Mouse (Mus musculus) cortical plate, adult 2 months (tissue): Measurements from ENCODE around the gene Rpp25l. TPM values are rescaled to one million over a fixed set of nuclear protein-coding genes. Genes with fewer than 3 reads are reported as not detected.
"Not testable (repeated sequence)": the region's sequence is repeated elsewhere in the genome, so short reads cannot be mapped to it uniquely, and the experiment has no call there.

Experiments used
- H3K27ac ChIP-seq: fragments of 200-500 bp; 2 replicates; pipeline ENCODE4 v1.5.1; 2012; ENCODE audit warnings: low read length, control low read depth, inconsistent platforms; ENCODE audit not compliant: insufficient read depth
- H3K4me1 ChIP-seq: fragments of 200-500 bp; 2 replicates; pipeline ENCODE4 v1.6.1; 2011; ENCODE audit warnings: low read length; ENCODE audit not compliant: control insufficient read depth, insufficient read depth
- H3K4me3 ChIP-seq: fragments of 200-500 bp; 2 replicates; pipeline ENCODE4 v1.5.1; 2011; ENCODE audit warnings: mild to moderate bottlenecking, low read length, control low read depth; ENCODE audit not compliant: insufficient read depth
- CTCF ChIP-seq: fragments of 200-500 bp; IDR thresholded peaks from 2 replicates; pipeline ENCODE4 v1.5.1; 2011; ENCODE audit warnings: mild to moderate bottlenecking, control low read depth, low read length; ENCODE audit not compliant: insufficient read depth; ENCODE audit errors: extremely low read depth
- POLR2A ChIP-seq: fragments of 200-500 bp; IDR thresholded peaks from 2 replicates; pipeline ENCODE4 v1.6.1; 2011; ENCODE audit warnings: mild to moderate bottlenecking, low read length, control low read depth; ENCODE audit not compliant: insufficient read depth; ENCODE audit errors: extremely low read depth
- polyA plus RNA-seq: library from polyadenylated mRNA; depleted of rRNA; stranded (reverse); fragments of >200 nt; gene quantifications from 2 replicates; pipeline ENCODE4 v1.2.3, GENCODE M21; 2012

Gene Rpp25l
- polyA plus RNA-seq, 1 experiment: 37.4 TPM

- Histone ChIP-seq H3K4me1 (peaks cover 4% of the 10 kb centered on the region; the same call in 1 of the 2 replicates), H3K27ac (no peak overlapping the region), H3K4me3 (peak overlapping the region; percentile 85; the same call in 1 of the 2 replicates)
- peak; percentile 83 for TF ChIP-seq CTCF
- peak; percentile 22; the same call in 1 of the 2 replicates for TF ChIP-seq POLR2A
Measured at GRCm38 (mm10) chr4:41714276-41714675, 942 bp upstream of the Rpp25l start.

- H3K4me1 ChIP-seq: peaks cover 4% of the 10 kb centered on the region; the same call in 1 of the 2 replicates
- TF ChIP-seq CTCF (no peak), POLR2A (no peak)
Measured at GRCm38 (mm10) chr4:41712421-41713196, 725 bp downstream of the Rpp25l start.

GRCm38 (mm10) chr4:41711705-41712375, 1.5 kb downstream of the Rpp25l start:
- no peak for TF ChIP-seq POLR2A
- TF ChIP-seq CTCF: no peak
- H3K4me1 ChIP-seq: peaks cover 6% of the 10 kb centered on the region; the same call in 1 of the 2 replicates
- no peak overlapping the region for H3K27ac ChIP-seq
- H3K4me3 ChIP-seq: peak overlapping the region; percentile 85; the same call in 1 of the 2 replicates

More at GRCm38 (mm10) chr4:41712421-41713196, 725 bp downstream of the Rpp25l start:
- H3K27ac ChIP-seq: no peak overlapping the region; the same call in 1 of the 2 replicates
- H3K4me3 ChIP-seq: peak overlapping the region; percentile 85

- Histone ChIP-seq H3K4me1 (peaks cover 7% of the 10 kb centered on the region; the same call in 1 of the 2 replicates), H3K4me3 (no peak overlapping the region), H3K27ac (no peak overlapping the region)
- no peak for TF ChIP-seq CTCF
- TF ChIP-seq POLR2A: no peak
Measured at GRCm38 (mm10) chr4:41710229-41710628, 3.1 kb downstream of the Rpp25l start.

GRCm38 (mm10) chr4:41708192-41708745, 5.1 kb downstream of the Rpp25l start:
- Histone ChIP-seq H3K27ac (no peak overlapping the region), H3K4me1 (peaks cover 7% of the 10 kb centered on the region; the same call in 1 of the 2 replicates)
- TF ChIP-seq CTCF (peak; percentile 15; the same call in 1 of the 2 replicates), POLR2A (no peak)

GRCm38 (mm10) chr4:41707011-41707535, 6.3 kb downstream of the Rpp25l start:
- Histone ChIP-seq H3K4me3 (no peak overlapping the region), H3K27ac (no peak overlapping the region), H3K4me1 (peaks cover 5% of the 10 kb centered on the region; the same call in 1 of the 2 replicates)
- no peak for TF ChIP-seq POLR2A
- TF ChIP-seq CTCF: peak; percentile 67

More at GRCm38 (mm10) chr4:41708192-41708745, 5.1 kb downstream of the Rpp25l start:
- H3K4me3 ChIP-seq: no peak overlapping the region

- H3K27ac ChIP-seq: no peak overlapping the region
- TF ChIP-seq POLR2A: no peak
- TF ChIP-seq CTCF: no peak
- 0 out of 2 replicates have a peak, but pooled peaks cover 3% of the 10 kb centered on the region for H3K4me1 ChIP-seq
- no peak overlapping the region for H3K4me3 ChIP-seq
Measured at GRCm38 (mm10) chr4:41705922-41706754, 7.2 kb downstream of the Rpp25l start.

GRCm38 (mm10) chr4:41704651-41705050, 8.7 kb downstream of the Rpp25l start:
- H3K4me1 ChIP-seq: 0 out of 2 replicates have a peak, but pooled peaks cover 3% of the 10 kb centered on the region
- H3K4me3 ChIP-seq: no peak overlapping the region
- TF ChIP-seq CTCF (no peak), POLR2A (no peak)
- H3K27ac ChIP-seq: no peak overlapping the region

GRCm38 (mm10) chr4:41702226-41702625, 11.1 kb downstream of the Rpp25l start:
- not testable (repeated sequence) for H3K4me3 ChIP-seq, H3K4me1 ChIP-seq, H3K27ac ChIP-seq

GRCm38 (mm10) chr4:41700224-41700623, 13.1 kb downstream of the Rpp25l start:
- not testable (repeated sequence) for H3K4me3 ChIP-seq, H3K4me1 ChIP-seq, H3K27ac ChIP-seq

- not testable (repeated sequence) for H3K4me3 ChIP-seq
Measured at GRCm38 (mm10) chr4:41699783-41700182, 13.6 kb downstream of the Rpp25l start, which contains the start of gene Il11ra1. Il11ra1 (plus strand) TSS chr4:41699989.

GRCm38 (mm10) chr4:41698421-41699016, 14.8 kb downstream of the Rpp25l start:
- not testable (repeated sequence) for H3K27ac ChIP-seq, H3K4me3 ChIP-seq

More at GRCm38 (mm10) chr4:41699783-41700182, 13.6 kb downstream of the Rpp25l start, which contains the start of gene Il11ra1:
- not testable (repeated sequence) for H3K4me1 ChIP-seq, H3K27ac ChIP-seq

More at GRCm38 (mm10) chr4:41698421-41699016, 14.8 kb downstream of the Rpp25l start:
- H3K4me1 ChIP-seq: not testable (repeated sequence)
